Mouse (Mus musculus) right cerebral cortex, adult 2 months (tissue): ENCODE measurements around the gene Hcn1.

Source experiments
- DNase-seq, 2 experiments: peaks; one replicate each; pipeline ENCODE4 v3.0.0; 2021 to 2022; ENCODE audit warnings: low spot score in 2 of 2

Gene Hcn1

GRCm38 (mm10) chr13:117705573-117705972 lies 103.5 kb downstream of the Hcn1 start:
- DNase-seq, result no peak

GRCm38 (mm10) chr13:117705997-117706396 lies 103.9 kb downstream of the Hcn1 start:
- DNase-seq, result no peak

- DNase-seq, result no peak
Observed at GRCm38 (mm10) chr13:117706496-117706895, 104.4 kb downstream of the Hcn1 start.

GRCm38 (mm10) chr13:117706986-117707738 lies 105.0 kb downstream of the Hcn1 start:
- DNase-seq, result peak in 1 of 2 experiments; percentile 44

- DNase-seq, result no peak
Observed at GRCm38 (mm10) chr13:117710811-117711210, 108.7 kb downstream of the Hcn1 start.

GRCm38 (mm10) chr13:117722090-117722489 lies 120.0 kb downstream of the Hcn1 start:
- DNase-seq, result no peak

- no peak for DNase-seq
Observed at GRCm38 (mm10) chr13:117724083-117724482, 122.0 kb downstream of the Hcn1 start.

GRCm38 (mm10) chr13:117728393-117728792 lies 126.3 kb downstream of the Hcn1 start:
- DNase-seq, result no peak

GRCm38 (mm10) chr13:117732738-117733137 lies 130.6 kb downstream of the Hcn1 start:
- no peak for DNase-seq

GRCm38 (mm10) chr13:117744451-117744850 lies 142.3 kb downstream of the Hcn1 start:
- no peak for DNase-seq

GRCm38 (mm10) chr13:117745173-117745572 lies 143.1 kb downstream of the Hcn1 start:
- no peak for DNase-seq

- peak; percentile 19 to 26 for DNase-seq
Observed at GRCm38 (mm10) chr13:117765487-117765886, 163.4 kb downstream of the Hcn1 start.

- no peak for DNase-seq
Observed at GRCm38 (mm10) chr13:117785376-117785775, 183.3 kb downstream of the Hcn1 start.

GRCm38 (mm10) chr13:117792861-117793260 lies 190.7 kb downstream of the Hcn1 start:
- no peak for DNase-seq

- no peak for DNase-seq
Observed at GRCm38 (mm10) chr13:117801061-117801460, 198.9 kb downstream of the Hcn1 start.

GRCm38 (mm10) chr13:117827628-117828027 lies 225.5 kb downstream of the Hcn1 start:
- DNase-seq, result no peak

- DNase-seq, result no peak
Observed at GRCm38 (mm10) chr13:117836658-117837057, 234.5 kb downstream of the Hcn1 start.

GRCm38 (mm10) chr13:117838264-117838663 lies 236.1 kb downstream of the Hcn1 start:
- DNase-seq, result no peak

GRCm38 (mm10) chr13:117842366-117842765 lies 240.2 kb downstream of the Hcn1 start:
- DNase-seq, result no peak

GRCm38 (mm10) chr13:117847290-117847689 lies 245.2 kb downstream of the Hcn1 start:
- no peak for DNase-seq

- DNase-seq, result no peak
Observed at GRCm38 (mm10) chr13:117848757-117849156, 246.6 kb downstream of the Hcn1 start.

GRCm38 (mm10) chr13:117851954-117852710 lies 250.0 kb downstream of the Hcn1 start:
- DNase-seq, result no peak

- no peak for DNase-seq
Observed at GRCm38 (mm10) chr13:117852711-117853051, 250.6 kb downstream of the Hcn1 start.
